Mouse (Mus musculus): ENCODE measurements around the gene Ccdc144b. TPM values are rescaled to one million over a fixed set of nuclear protein-coding genes. Genes with fewer than 3 reads are reported as not detected.

The Ccdc144b gene
- total and polyA plus RNA-seq, 2 experiments from 2014 or later = not detected

- DNase-seq (ENCODE audit: low spot score) (no peak), ATAC-seq (no peak)
- no peaks in the 10 kb centered on the region for H3K9me3 ChIP-seq (ENCODE audit: low read length)
- no peak overlapping the region for H3K27ac ChIP-seq
- H3K27me3 ChIP-seq (ENCODE audit: insufficient read depth, low read length) = no peaks in the 10 kb centered on the region
- H3K4me1 ChIP-seq (ENCODE audit: insufficient read depth, low read length) = no peaks in the 10 kb centered on the region
- no peak overlapping the region for H3K9ac ChIP-seq (replicated peaks; ENCODE audit: low read length)
- no peak overlapping the region for H3K4me3 ChIP-seq (ENCODE audit: low read length)
- 91% methylated on average over 5 of the region's 5 CpGs for WGBS
- TF ChIP-seq CTCF (IDR thresholded peaks at IDR 0.05; ENCODE audit: low read depth) = no peak
- H3K36me3 ChIP-seq (ENCODE audit: insufficient read depth, low read length) = peaks cover 89% of the 10 kb centered on the region
- H3K4me2 ChIP-seq (ENCODE audit: low read depth, low read length) = no peak overlapping the region
Measured at GRCm38 (mm10) chr3:36079886-36080285, 26.5 kb upstream of the Ccdc144b start.

GRCm38 (mm10) chr3:36077386-36077785 lies 24.0 kb upstream of the Ccdc144b start:
- ATAC-seq (no peak), DNase-seq (ENCODE audit: low spot score) (no peak)
- H3K9me3 ChIP-seq (ENCODE audit: low read length) = no peaks in the 10 kb centered on the region
- H3K4me2 ChIP-seq (ENCODE audit: low read depth, low read length) = no peak overlapping the region
- no peak for TF ChIP-seq CTCF (IDR thresholded peaks at IDR 0.05; ENCODE audit: low read depth)
- 95% methylated on average over 3 of the region's 3 CpGs for WGBS
- H3K4me1 ChIP-seq (ENCODE audit: insufficient read depth, low read length) = no peaks in the 10 kb centered on the region
- H3K27ac ChIP-seq = no peak overlapping the region
- no peak overlapping the region for H3K4me3 ChIP-seq (ENCODE audit: low read length)
- no peaks in the 10 kb centered on the region for H3K27me3 ChIP-seq (ENCODE audit: insufficient read depth, low read length)
- H3K9ac ChIP-seq (replicated peaks; ENCODE audit: low read length) = no peak overlapping the region
- peaks cover 85% of the 10 kb centered on the region for H3K36me3 ChIP-seq (ENCODE audit: insufficient read depth, low read length)

GRCm38 (mm10) chr3:36075466-36075865 lies 22.1 kb upstream of the Ccdc144b start:
- ATAC-seq (no peak), DNase-seq (ENCODE audit: low spot score) (no peak)
- H3K9ac ChIP-seq (replicated peaks; ENCODE audit: low read length) = no peak overlapping the region
- no peaks in the 10 kb centered on the region for H3K9me3 ChIP-seq (ENCODE audit: low read length)
- no peaks in the 10 kb centered on the region for H3K4me1 ChIP-seq (ENCODE audit: insufficient read depth, low read length)
- H3K36me3 ChIP-seq (ENCODE audit: insufficient read depth, low read length) = peaks cover 73% of the 10 kb centered on the region
- H3K27ac ChIP-seq = no peak overlapping the region
- TF ChIP-seq CTCF (IDR thresholded peaks at IDR 0.05; ENCODE audit: low read depth) = no peak
- H3K4me2 ChIP-seq (ENCODE audit: low read depth, low read length) = no peak overlapping the region
- WGBS = 95% methylated on average over 6 of the region's 6 CpGs
- H3K4me3 ChIP-seq (ENCODE audit: low read length) = no peak overlapping the region
- no peaks in the 10 kb centered on the region for H3K27me3 ChIP-seq (ENCODE audit: insufficient read depth, low read length)

GRCm38 (mm10) chr3:36074231-36074630 lies 20.9 kb upstream of the Ccdc144b start:
- H3K9ac ChIP-seq (replicated peaks; ENCODE audit: low read length) = no peak overlapping the region
- ATAC-seq (no peak), DNase-seq (ENCODE audit: low spot score) (no peak)
- H3K36me3 ChIP-seq (ENCODE audit: insufficient read depth, low read length) = peaks cover 62% of the 10 kb centered on the region
- no peaks in the 10 kb centered on the region for H3K9me3 ChIP-seq (ENCODE audit: low read length)
- no peak overlapping the region for H3K27ac ChIP-seq
- WGBS = 99% methylated on average over 6 of the region's 6 CpGs
- no peak for TF ChIP-seq CTCF (IDR thresholded peaks at IDR 0.05; ENCODE audit: low read depth)
- H3K4me2 ChIP-seq (ENCODE audit: low read depth, low read length) = no peak overlapping the region
- no peaks in the 10 kb centered on the region for H3K4me1 ChIP-seq (ENCODE audit: insufficient read depth, low read length)
- H3K4me3 ChIP-seq (ENCODE audit: low read length) = no peak overlapping the region
- H3K27me3 ChIP-seq (ENCODE audit: insufficient read depth, low read length) = no peaks in the 10 kb centered on the region

- Histone ChIP-seq H3K27me3 (ENCODE audit: insufficient read depth, low read length) (no peaks in the 10 kb centered on the region), H3K36me3 (ENCODE audit: insufficient read depth, low read length) (peaks cover 33% of the 10 kb centered on the region), H3K4me1 (ENCODE audit: insufficient read depth, low read length) (peaks cover 13% of the 10 kb centered on the region; the same call in 1 of the 2 replicates), H3K9ac (replicated peaks; ENCODE audit: low read length) (no peak overlapping the region), H3K27ac (no peak overlapping the region), H3K9me3 (ENCODE audit: low read length) (no peaks in the 10 kb centered on the region), H3K4me2 (ENCODE audit: low read depth, low read length) (no peak overlapping the region), H3K4me3 (ENCODE audit: low read length) (no peak overlapping the region)
- TF ChIP-seq CTCF (IDR thresholded peaks at IDR 0.05; ENCODE audit: low read depth) = no peak
- DNase-seq (ENCODE audit: low spot score) = no peak
- no peak for ATAC-seq
- 86% methylated on average over 5 of the region's 5 CpGs for WGBS
Measured at GRCm38 (mm10) chr3:36071047-36071446, 17.7 kb upstream of the Ccdc144b start.

- no peak for TF ChIP-seq CTCF (IDR thresholded peaks at IDR 0.05; ENCODE audit: low read depth)
- Histone ChIP-seq H3K4me2 (ENCODE audit: low read depth, low read length) (no peak overlapping the region), H3K9me3 (ENCODE audit: low read length) (no peaks in the 10 kb centered on the region), H3K27ac (no peak overlapping the region), H3K27me3 (ENCODE audit: insufficient read depth, low read length) (no peaks in the 10 kb centered on the region), H3K4me3 (ENCODE audit: low read length) (no peak overlapping the region), H3K4me1 (ENCODE audit: insufficient read depth, low read length) (peaks cover 13% of the 10 kb centered on the region; the same call in 1 of the 2 replicates), H3K36me3 (ENCODE audit: insufficient read depth, low read length) (peaks cover 27% of the 10 kb centered on the region), H3K9ac (replicated peaks; ENCODE audit: low read length) (no peak overlapping the region)
- ATAC-seq (no peak), DNase-seq (ENCODE audit: low spot score) (no peak)
- 94% methylated on average over 4 of the region's 4 CpGs for whole genome bisulfite sequencing
Measured at GRCm38 (mm10) chr3:36070436-36070835, 17.1 kb upstream of the Ccdc144b start.

- no peaks in the 10 kb centered on the region for H3K27me3 ChIP-seq (ENCODE audit: insufficient read depth, low read length)
- no peak overlapping the region for H3K9ac ChIP-seq (replicated peaks; ENCODE audit: low read length)
- H3K4me1 ChIP-seq (ENCODE audit: insufficient read depth, low read length) = peaks cover 13% of the 10 kb centered on the region; the same call in 1 of the 2 replicates
- no peak overlapping the region for H3K27ac ChIP-seq
- no peak for TF ChIP-seq CTCF (IDR thresholded peaks at IDR 0.05; ENCODE audit: low read depth)
- DNase-seq (ENCODE audit: low spot score) = no peak
- ATAC-seq = no peak
- H3K4me2 ChIP-seq (ENCODE audit: low read depth, low read length) = no peak overlapping the region
- no peaks in the 10 kb centered on the region for H3K9me3 ChIP-seq (ENCODE audit: low read length)
- WGBS = 88% methylated on average over 6 of the region's 6 CpGs
- peaks cover 6% of the 10 kb centered on the region; the same call in 1 of the 2 replicates for H3K36me3 ChIP-seq (ENCODE audit: insufficient read depth, low read length)
- no peak overlapping the region for H3K4me3 ChIP-seq (ENCODE audit: low read length)
Measured at GRCm38 (mm10) chr3:36067731-36068130, 14.4 kb upstream of the Ccdc144b start.

Data from hindbrain, postnatal 0 days (tissue).